Mouse (Mus musculus) ES-E14 (cell line): ENCODE data around the gene Creld1.

ENCODE experiments used
- MAFK ChIP-seq: IDR thresholded peaks from 2 replicates; pipeline ENCODE4 v1.6.1; 2014; ENCODE audit warnings: mild to moderate bottlenecking, low read depth, low read length, inconsistent platforms; ENCODE audit not compliant: insufficient read depth
- ZC3H11A ChIP-seq: IDR thresholded peaks from 2 replicates; pipeline ENCODE4 v1.6.1; 2012; ENCODE audit warnings: low read depth, mild to moderate bottlenecking, inconsistent platforms, low read length, borderline replicate concordance
- ZNF384 ChIP-seq: IDR thresholded peaks from 2 replicates; pipeline ENCODE4 v1.6.1; 2012; ENCODE audit warnings: low read depth, low read length, inconsistent platforms

GRCm38 (mm10) chr6:113442087-113442441 is 41.0 kb upstream of the Creld1 start:
- TF ChIP-seq MAFK, result no peak
- TF ChIP-seq ZC3H11A, result no peak
- no peak for TF ChIP-seq ZNF384
